Mouse (Mus musculus) adrenal gland, postnatal 4 days (tissue): ENCODE results near the gene Itprip. TPM values are rescaled to one million over a fixed set of nuclear protein-coding genes. Genes with fewer than 3 reads are reported as not detected.

Experiments used
- DNase-seq, 2 experiments: peaks; one replicate each; pipeline ENCODE4 v3.0.0; 2021 to 2022; ENCODE audit warnings: low spot score in 2 of 2, mixed read lengths in 2 of 2
- total RNA-seq, 2 experiments: library from RNA; stranded (reverse); gene quantifications; 2 replicates each; pipeline ENCODE4 v1.2.3; 2021

The Itprip gene
- total RNA-seq, 2 experiments from 2014 or later, result 19.2 to 20.4 TPM

DNA sequence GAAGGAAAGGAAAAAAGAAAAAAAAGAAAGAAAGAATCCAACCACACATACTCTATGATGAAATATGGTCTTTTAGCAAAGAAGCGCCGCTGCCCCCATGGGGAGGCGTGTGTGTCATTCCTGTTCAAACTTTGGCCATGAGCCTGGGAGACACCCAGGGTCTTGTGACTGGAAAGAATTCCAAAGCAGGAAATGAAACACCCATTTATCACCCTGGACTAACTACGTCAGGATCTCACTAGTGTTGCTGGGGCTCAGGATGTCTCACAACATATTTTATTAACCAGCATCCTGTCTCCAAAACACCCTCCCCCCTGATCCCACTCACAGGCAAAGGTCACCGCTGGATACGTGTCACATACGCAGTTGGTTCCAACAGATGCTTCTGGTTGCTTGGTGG, 32.5 kb downstream of the Itprip start:
- DNase-seq, result no peak

DNA sequence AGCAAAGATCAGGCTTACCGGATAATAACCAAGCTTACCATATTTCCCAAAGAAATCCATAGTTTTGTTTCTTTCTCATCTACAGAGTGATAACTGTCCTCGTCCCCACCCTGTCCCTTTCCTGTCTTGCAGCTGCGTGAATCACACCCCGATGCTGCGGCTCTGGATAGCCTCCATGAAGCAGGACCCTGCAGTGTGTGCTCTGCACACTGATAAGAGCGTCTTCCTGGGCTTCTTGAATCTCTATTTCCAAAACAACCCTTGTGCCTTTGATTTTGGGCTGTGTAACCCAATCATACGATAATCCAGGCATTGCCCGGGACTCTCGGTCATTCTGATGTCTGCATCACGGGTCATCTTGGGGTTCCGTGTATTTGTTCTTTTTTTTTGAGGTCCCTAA, 33.2 kb downstream of the Itprip start:
- DNase-seq, result no peak

GRCm38 (mm10) chr19:47885191-47885743, 33.8 kb downstream of the Itprip start:
- no peak for DNase-seq

DNA sequence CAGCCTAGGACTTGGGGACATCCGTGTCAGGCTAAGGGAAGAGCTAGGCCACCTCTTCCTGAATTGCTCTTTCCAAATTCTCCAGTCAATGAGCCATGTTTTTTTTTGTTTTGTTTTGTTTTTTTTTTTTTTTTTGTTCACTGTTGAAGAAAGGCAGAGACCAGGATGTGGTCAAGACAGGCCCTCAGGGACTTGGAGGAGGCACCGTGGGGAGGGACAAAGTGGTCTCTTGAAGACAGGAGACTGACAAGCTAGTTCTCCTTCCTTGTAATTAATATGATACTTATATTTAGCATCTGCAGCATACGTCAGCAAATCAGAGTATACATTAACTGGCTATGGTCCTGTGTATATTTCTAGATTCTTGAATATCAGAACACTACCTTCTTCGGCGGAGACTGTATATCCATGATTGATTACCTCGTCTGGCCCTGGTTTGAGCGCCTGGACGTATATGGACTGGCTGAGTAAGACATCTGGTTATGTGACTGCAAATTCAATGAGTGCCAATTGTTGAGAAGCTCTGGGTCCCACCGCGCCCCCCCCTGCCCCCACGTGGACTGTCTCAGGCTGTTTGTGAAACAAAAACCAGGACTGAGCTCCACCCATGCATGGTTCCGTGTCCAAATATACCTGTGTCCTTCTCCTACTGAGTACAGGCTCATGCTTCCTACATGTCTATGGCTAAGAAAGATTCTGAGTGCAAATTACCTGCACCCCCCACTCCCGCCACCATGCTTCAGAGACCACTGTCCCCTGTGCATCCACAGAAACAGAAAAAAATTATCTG, 34.6 kb downstream of the Itprip start:
- DNase-seq, result no peak

GRCm38 (mm10) chr19:47882882-47883254, 36.2 kb downstream of the Itprip start:
- DNase-seq, result no peak

DNA sequence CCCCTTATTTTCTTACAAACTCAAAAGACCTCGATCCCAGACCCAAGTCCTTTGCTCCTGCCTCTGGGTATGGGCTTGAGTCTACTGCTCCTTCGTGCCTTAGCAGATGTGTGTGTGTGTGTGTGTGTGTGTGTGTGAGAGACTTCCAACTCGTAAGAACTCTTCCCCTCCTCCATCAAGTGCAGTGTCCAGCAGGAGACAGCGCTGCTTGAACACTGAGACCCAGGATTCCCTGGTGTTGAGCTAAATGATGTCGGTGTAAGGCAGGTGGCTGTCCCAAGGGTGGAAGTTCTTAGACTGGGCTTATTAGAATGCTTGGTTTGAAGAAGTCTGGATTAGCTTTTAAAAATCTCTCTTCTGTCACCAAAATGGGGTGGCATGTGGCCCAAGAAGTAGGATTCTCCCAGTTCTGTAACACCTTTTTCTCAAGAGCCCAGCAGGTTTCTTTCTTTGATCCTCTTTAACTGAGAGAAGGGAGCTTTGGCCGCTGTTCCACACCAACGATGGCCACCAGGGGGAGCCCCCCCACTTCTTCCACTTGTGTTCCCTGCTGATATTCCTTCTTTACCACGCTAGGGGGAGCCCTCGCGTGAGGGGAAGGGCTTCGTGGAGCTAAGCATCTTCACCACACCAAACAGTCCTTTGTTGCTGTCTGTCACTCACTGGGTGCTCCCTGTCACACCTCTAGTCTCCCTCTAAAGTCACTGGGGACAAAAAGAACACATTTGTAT, 36.8 kb downstream of the Itprip start:
- peak; percentile 57 to 60 for DNase-seq

GRCm38 (mm10) chr19:47881538-47881937, 37.6 kb downstream of the Itprip start:
- no peak for DNase-seq

DNA sequence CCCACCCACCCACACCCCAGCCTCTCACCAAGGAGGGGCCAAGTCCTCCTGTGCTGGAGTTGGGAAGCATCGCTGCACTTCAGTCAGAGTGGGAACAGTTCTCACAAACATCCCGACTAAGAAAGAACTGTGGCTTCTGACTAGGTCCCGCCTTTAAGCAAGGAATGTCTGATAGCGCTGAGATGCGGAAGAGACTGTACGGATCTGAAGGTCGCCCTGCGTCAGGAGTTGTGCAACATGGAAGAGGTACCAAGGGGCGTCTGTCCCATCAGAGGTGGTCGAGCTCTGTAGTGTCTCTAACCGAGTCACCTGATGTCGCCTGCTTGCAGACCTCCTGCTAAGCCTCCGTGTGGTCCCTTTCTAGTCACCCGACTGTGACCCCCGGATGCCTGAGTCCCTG, 42.8 kb downstream of the Itprip start:
- DNase-seq, result no peak

- no peak for DNase-seq
Measured at GRCm38 (mm10) chr19:47871515-47871914, 47.6 kb downstream of the Itprip start.

DNA sequence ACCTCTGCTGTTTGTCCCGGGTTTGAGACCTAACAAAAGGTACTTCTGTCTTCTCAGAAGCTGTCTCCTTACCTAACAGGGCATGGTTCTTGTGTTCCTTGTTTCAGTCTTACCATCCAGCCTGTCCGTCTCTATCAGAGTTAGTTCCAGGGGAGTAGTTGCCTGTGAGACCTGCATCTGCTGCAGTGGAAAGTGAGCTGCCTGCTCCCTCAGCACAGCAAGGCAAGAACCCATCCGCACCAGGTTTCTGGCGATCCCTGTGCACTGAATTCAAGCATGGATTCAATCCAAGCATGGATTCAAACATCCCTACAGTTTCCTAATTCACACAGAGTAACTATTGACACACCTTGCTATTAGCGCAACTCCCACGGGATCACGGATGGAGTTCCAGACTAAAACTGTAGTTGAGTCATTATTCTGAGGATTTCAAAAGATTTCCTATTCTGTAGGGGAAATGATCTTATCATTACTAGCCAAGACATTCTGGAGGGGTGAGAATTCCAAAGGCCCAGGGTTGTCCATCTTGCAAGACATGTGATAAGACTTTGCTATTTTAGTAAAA, 48.9 kb downstream of the Itprip start:
- DNase-seq, result no peak

DNA sequence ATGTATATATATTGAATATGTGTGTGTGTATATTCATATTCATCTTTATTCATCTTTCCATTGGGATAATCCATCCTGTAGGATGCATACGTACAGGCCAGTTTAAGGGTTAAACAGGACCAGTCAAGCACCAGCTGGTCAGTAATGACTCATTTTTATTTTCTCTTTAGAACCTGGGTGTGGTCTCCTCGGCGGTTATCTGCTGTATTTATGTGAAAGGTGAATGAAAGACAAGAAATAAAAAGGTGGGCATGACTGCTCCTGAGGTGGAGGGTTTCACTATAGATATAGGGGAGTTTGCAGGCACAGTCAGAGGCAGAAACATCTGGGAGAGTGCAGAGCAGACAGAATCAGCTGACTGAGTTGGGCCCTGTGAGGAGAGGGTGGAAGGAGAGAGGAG, 49.6 kb downstream of the Itprip start:
- no peak for DNase-seq

GRCm38 (mm10) chr19:47868951-47869350, 50.1 kb downstream of the Itprip start:
- DNase-seq, result no peak

- DNase-seq, result no peak
Measured at GRCm38 (mm10) chr19:47867628-47868175, 51.4 kb downstream of the Itprip start.

- peak; percentile 82 for DNase-seq
Measured at GRCm38 (mm10) chr19:47865353-47865947, 53.6 kb downstream of the Itprip start, which contains the start of gene Gsto2. Gene Gsto2, plus strand, starts transcription at chr19:47865534.

- DNase-seq, result no peak
Measured at GRCm38 (mm10) chr19:47864721-47865120, 54.4 kb downstream of the Itprip start.

GRCm38 (mm10) chr19:47864051-47864450, 55.0 kb downstream of the Itprip start:
- no peak for DNase-seq

DNA sequence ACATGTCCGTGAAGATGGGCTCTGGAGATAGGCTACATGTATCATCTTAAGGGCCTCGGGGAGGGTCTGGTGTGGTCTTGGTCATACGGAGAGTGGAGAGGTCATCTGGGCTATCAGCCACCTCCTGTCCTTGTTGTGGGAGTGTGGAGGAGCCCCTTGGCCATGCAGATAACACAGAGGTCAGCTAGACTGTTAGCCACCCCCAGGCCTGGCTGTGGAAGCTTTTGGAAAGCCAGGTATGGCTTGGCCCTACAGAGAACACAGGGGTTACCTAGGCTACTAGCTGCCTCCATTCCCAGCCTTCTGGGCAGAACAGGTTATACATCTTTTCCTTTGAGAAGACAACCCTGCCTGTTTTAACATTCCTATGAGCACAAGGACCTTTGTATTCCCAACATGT, 56.5 kb downstream of the Itprip start:
- DNase-seq, result no peak

DNA sequence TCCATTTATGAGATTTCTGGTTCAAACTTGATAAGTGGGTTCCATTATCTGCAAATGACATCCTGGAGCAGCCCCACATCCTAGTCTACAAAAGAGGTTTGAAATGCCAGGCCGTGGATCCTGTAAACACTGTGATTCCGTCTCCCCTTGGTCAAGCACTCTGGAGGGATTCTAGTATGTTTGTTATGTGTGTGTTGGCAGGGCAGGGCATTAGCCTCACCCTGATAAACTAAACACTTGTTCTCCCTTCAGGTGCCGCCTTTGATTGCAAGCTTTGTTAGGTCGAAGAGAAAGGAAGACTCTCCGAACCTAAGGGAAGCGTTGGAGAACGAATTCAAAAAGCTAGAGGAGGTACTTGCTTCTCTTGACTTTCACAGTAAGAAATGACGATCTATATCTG, 59.9 kb downstream of the Itprip start:
- DNase-seq, result no peak

- no peak for DNase-seq
Measured at GRCm38 (mm10) chr19:47857957-47858942, 60.8 kb downstream of the Itprip start.
